ENCODE assay signal across 25 mouse cellular contexts in the genomic region with DNA sequence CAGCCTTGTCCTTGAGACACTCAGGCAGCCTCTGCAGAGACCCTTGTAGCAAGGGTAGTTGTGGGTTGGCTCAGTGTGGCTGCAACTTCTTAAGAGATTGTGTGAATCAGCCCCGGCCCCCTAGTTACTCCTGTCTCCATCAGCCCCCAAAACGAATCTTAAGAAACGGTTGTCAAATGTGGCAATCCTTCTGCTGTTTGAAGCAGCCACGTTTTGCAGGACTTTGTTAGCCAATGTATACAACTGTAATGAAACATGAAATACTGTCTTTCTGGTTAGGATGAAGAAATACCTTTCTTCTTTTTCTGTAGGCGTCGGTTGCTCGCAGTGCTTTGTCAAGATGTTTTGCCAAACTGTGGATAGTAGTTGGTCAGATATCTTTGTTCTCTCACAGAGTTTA. TPM values are rescaled to one million over a fixed set of nuclear protein-coding genes. Genes with fewer than 3 reads are reported as not detected.
DNase-seq lines count a peak whose midpoint lies in the region; ATAC-seq and TF ChIP-seq lines count a peak whose summit lies in the region.
"Had no signal": no experiment of that assay in that cellular context is flagged by ENCODE, and none has a peak within 500 bp of the region (broad histone marks: within the 10 kb centered on the region; RNA-seq: fewer than 3 reads in every experiment).

No protein-coding gene starts in this region.

- H3K27ac ChIP-seq in heart, embryonic 10.5 days: no peak overlapping the region
- H3K27ac ChIP-seq in bone marrow, adult 2 months (ENCODE audit: control insufficient read depth, insufficient read depth, low read depth, low read length, poor library complexity): peak overlapping the region; percentile 91
- H3K27ac ChIP-seq: gastrocnemius, adult 2 months; heart, embryonic 13.5 days; hindbrain, embryonic 10.5 days; hindbrain, embryonic 13.5 days; hindbrain, postnatal 0 days had no signal

- intact Hi-C loops in heart, postnatal 36 days (cut with DNase I): no loop called here

- no peak overlapping the region for H3K4me3 ChIP-seq in heart, embryonic 10.5 days
- H3K4me3 ChIP-seq in bone marrow, adult 2 months (replicated peaks; ENCODE audit: control insufficient read depth, low read depth, low read length): no peak overlapping the region
- H3K4me3 ChIP-seq: gastrocnemius, adult 2 months; heart, embryonic 13.5 days; hindbrain, embryonic 10.5 days; hindbrain, embryonic 13.5 days had no signal

- H3K4me1 ChIP-seq in heart, embryonic 10.5 days: no peaks in the 10 kb centered on the region; the same call in 1 of the 2 replicates
- H3K4me1 ChIP-seq in bone marrow, adult 2 months (ENCODE audit: control insufficient read depth, insufficient read depth, low read length): peaks cover 3% of the 10 kb centered on the region
- H3K4me1 ChIP-seq: hindbrain, embryonic 13.5 days had no signal

- WGBS in heart, embryonic 10.5 days: 80% methylated on average over 7 of the region's 7 CpGs
- 49% methylated on average over 7 of the region's 7 CpGs for WGBS in bone marrow, adult 2 months

- no peaks in the 10 kb centered on the region for H3K9me3 ChIP-seq in heart, embryonic 10.5 days
- H3K9me3 ChIP-seq: heart, embryonic 13.5 days; hindbrain, embryonic 10.5 days; hindbrain, embryonic 13.5 days had no signal

- ATAC-seq in granulocyte monocyte progenitor cell, adult 5-6 weeks (replicated peaks; ENCODE audit: poor library complexity, severe bottlenecking): peak; percentile 87
- ATAC-seq in megakaryocyte progenitor cell, adult 5-6 weeks (replicated peaks; ENCODE audit: poor library complexity): peak; percentile 82
- ATAC-seq: CD4-positive, CD25-positive, alpha-beta regulatory T cell, adult 4 months; forebrain, embryonic 14.5 days; forebrain, postnatal 0 days; hindbrain, postnatal 0 days; inflammation-experienced regulatory T-cells, adult 6 months; intestine, postnatal 0 days had no signal

- no peak for TF ChIP-seq CTCF in bone marrow, adult 2 months (IDR thresholded peaks at IDR 0.05; ENCODE audit: control insufficient read depth, insufficient read depth, low read length)

- no peaks in the 10 kb centered on the region for H3K36me3 ChIP-seq in heart, embryonic 10.5 days
- H3K36me3 ChIP-seq: heart, embryonic 13.5 days; hindbrain, embryonic 10.5 days; hindbrain, embryonic 13.5 days had no signal

- no peaks in the 10 kb centered on the region for H3K27me3 ChIP-seq in heart, embryonic 10.5 days (ENCODE audit: insufficient read depth, poor library complexity, severe bottlenecking)
- H3K27me3 ChIP-seq: heart, embryonic 13.5 days; hindbrain, embryonic 13.5 days had no signal

- TF ChIP-seq POLR2A in bone marrow, adult 2 months (IDR thresholded peaks at IDR 0.05; ENCODE audit: borderline replicate concordance, control insufficient read depth, low read depth, low read length): no peak

- peak; percentile 24 for DNase-seq in heart, embryonic 10.5 days (ENCODE audit: low spot score)
- no peak for DNase-seq in heart, postnatal 36 days
- no peak for DNase-seq in cerebellum, postnatal 36 days
- DNase-seq in urinary bladder, adult 2 months (ENCODE audit: low spot score): no peak
- DNase-seq: adrenal gland, adult 2 months; adrenal gland, postnatal 14 days; cerebellum, adult 2 months; cerebellum, adult 9-11 months; cerebellum, postnatal 25 days; forebrain, postnatal 0 days; gastrocnemius, adult 2 months; gastrocnemius, postnatal 25 days; heart, postnatal 14 days; kidney, adult 2 months had no signal

RNA-seq across cellular contexts. Expression of a gene that starts 13.3 kb away (rescaled TPM):
- 48.6 and 49.5 TPM in 2 replicates for polyA plus RNA-seq in heart, embryonic 10.5 days (2016; fragmentation: Nextera tagmentation; extraction: Ambion mirVana)
- 10 to 100 TPM; 26.6 to 34.3 TPM for total RNA-seq in heart, postnatal 36 days (2021)
- 12.9 and 14.3 TPM in 2 replicates for polyA plus RNA-seq in bone marrow, adult 2 months (2011; ENCODE audit: insufficient read depth, insufficient read length, low replicate concordance, missing spikeins)
- 164 and 183 TPM in 2 replicates for total RNA-seq in granulocyte monocyte progenitor cell, adult 5-6 weeks (2014; fragmentation: Nextera tagmentation)
- total RNA-seq in granulocyte monocyte progenitor cell, adult 5-6 weeks (2017): 224 and 232 TPM in 2 replicates
- 218 and 225 TPM in 2 replicates for total RNA-seq in megakaryocyte progenitor cell, adult 5-6 weeks (2015)
- total RNA-seq in megakaryocyte progenitor cell, adult 5-6 weeks (2017): 188 and 201 TPM in 2 replicates
- polyA plus RNA-seq in urinary bladder, adult 2 months (2012; rRNA removed): 9.1 and 9.3 TPM in 2 replicates

Comparison
In these comparisons a context has a peak if more than half of its experiments do, and no peak if none do; other contexts are left out.
1. RNA of a gene that starts 13.3 kb away (total RNA-seq): 164 to 232 TPM in granulocyte monocyte progenitor cell, adult 5-6 weeks and 188 to 225 TPM in megakaryocyte progenitor cell, adult 5-6 weeks; 26.6 to 34.3 TPM in heart, postnatal 36 days; every median in the first group is over 4 times any median in the second.